Mouse (Mus musculus): ENCODE data around the gene Ccdc107. TPM values are rescaled to one million over a fixed set of nuclear protein-coding genes. Genes with fewer than 3 reads are reported as not detected.

Ccdc107 gene
- polyA plus RNA-seq, 1 experiment from 2014 or later, result 61.4 TPM

- Histone ChIP-seq H3K4me2 (no peak overlapping the region), H3K4me1 (ENCODE audit: insufficient read depth) (peaks cover 15% of the 10 kb centered on the region), H3K27me3 (ENCODE audit: insufficient read depth, low read length) (no peaks in the 10 kb centered on the region), H3K4me3 (ENCODE audit: low read depth, low read length) (no peak overlapping the region), H3K27ac (ENCODE audit: low read depth) (no peak overlapping the region), H3K9me3 (ENCODE audit: low read depth, low read length) (no peaks in the 10 kb centered on the region), H3K9ac (no peak overlapping the region), H3K36me3 (ENCODE audit: insufficient read depth) (peaks cover 18% of the 10 kb centered on the region)
- WGBS, result 46% methylated on average over 6 of the region's 6 CpGs
- no peak for ATAC-seq (ENCODE audit: insufficient read depth)
- TF ChIP-seq CTCF (IDR thresholded peaks at IDR 0.05; ENCODE audit: low read depth), result no peak
- DNase-seq, result no peak
These were observed 3.9 kb downstream of the Ccdc107 start for GRCm38 (mm10) chr4:43496587-43496986.

DNA sequence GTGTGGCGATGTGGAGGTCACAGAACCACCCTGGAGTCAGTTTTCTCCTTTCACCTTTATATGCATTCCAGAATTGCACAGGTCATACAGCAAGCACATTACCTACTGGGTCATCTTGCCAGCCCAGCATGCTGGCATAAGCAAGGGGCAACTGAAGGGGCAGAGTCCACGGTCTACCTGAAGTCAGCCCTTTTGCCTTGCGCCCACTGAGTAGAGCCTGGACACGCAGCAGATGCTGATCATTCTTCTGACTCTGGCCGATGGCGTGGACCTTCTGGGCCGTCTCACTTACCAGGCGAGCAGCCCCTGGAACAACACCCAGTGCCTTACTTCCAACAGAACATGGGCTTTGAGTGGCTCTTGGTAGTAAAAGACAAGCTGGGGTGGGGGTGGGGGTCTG, 4.7 kb downstream of the Ccdc107 start:
- 90% methylated on average over 8 of the region's 8 CpGs for WGBS
- H3K9me3 ChIP-seq (ENCODE audit: low read depth, low read length), result no peaks in the 10 kb centered on the region
- H3K27me3 ChIP-seq (ENCODE audit: insufficient read depth, low read length), result no peaks in the 10 kb centered on the region
- H3K27ac ChIP-seq (ENCODE audit: low read depth), result no peak overlapping the region
- H3K36me3 ChIP-seq (ENCODE audit: insufficient read depth), result peaks cover 18% of the 10 kb centered on the region
- H3K4me3 ChIP-seq (ENCODE audit: low read depth, low read length), result 0 out of 2 replicates have a peak overlapping the region, but pooled peaks have one; percentile 70
- ATAC-seq (ENCODE audit: insufficient read depth) (no peak), DNase-seq (no peak)
- H3K4me1 ChIP-seq (ENCODE audit: insufficient read depth), result peaks cover 15% of the 10 kb centered on the region
- TF ChIP-seq CTCF (IDR thresholded peaks at IDR 0.05; ENCODE audit: low read depth), result no peak
- H3K9ac ChIP-seq, result no peak overlapping the region
- H3K4me2 ChIP-seq, result peak overlapping the region; percentile 73

GRCm38 (mm10) chr4:43497946-43498345, 5.2 kb downstream of the Ccdc107 start:
- WGBS, result 62% methylated on average over 4 of the region's 4 CpGs
- H3K4me1 ChIP-seq (ENCODE audit: insufficient read depth), result peaks cover 15% of the 10 kb centered on the region

GRCm38 (mm10) chr4:43498983-43499382, 6.3 kb downstream of the Ccdc107 start:
- Histone ChIP-seq H3K4me2 (peak overlapping the region; percentile 73), H3K9me3 (ENCODE audit: low read depth, low read length) (no peaks in the 10 kb centered on the region), H3K36me3 (ENCODE audit: insufficient read depth) (peaks cover 18% of the 10 kb centered on the region), H3K27me3 (ENCODE audit: insufficient read depth, low read length) (no peaks in the 10 kb centered on the region), H3K4me1 (ENCODE audit: insufficient read depth) (peaks cover 15% of the 10 kb centered on the region), H3K9ac (peak overlapping the region; percentile 78), H3K4me3 (ENCODE audit: low read depth, low read length) (peak overlapping the region; percentile 70), H3K27ac (ENCODE audit: low read depth) (peak overlapping the region; percentile 64; the same call in 1 of the 2 replicates)
- DNase-seq (peak; percentile 80), ATAC-seq (ENCODE audit: insufficient read depth) (peak; percentile 45; the same call in 1 of the 2 replicates)
- 17% methylated on average over 8 of the region's 8 CpGs for WGBS
- TF ChIP-seq CTCF (IDR thresholded peaks at IDR 0.05; ENCODE audit: low read depth), result peak; percentile 74

More at GRCm38 (mm10) chr4:43497946-43498345, 5.2 kb downstream of the Ccdc107 start:
- no peak for TF ChIP-seq CTCF (IDR thresholded peaks at IDR 0.05; ENCODE audit: low read depth)
- peak overlapping the region; percentile 70 for H3K4me3 ChIP-seq (ENCODE audit: low read depth, low read length)
- peak overlapping the region; percentile 73 for H3K4me2 ChIP-seq
- no peaks in the 10 kb centered on the region for H3K9me3 ChIP-seq (ENCODE audit: low read depth, low read length)
- H3K27ac ChIP-seq (ENCODE audit: low read depth), result no peak overlapping the region
- ATAC-seq (ENCODE audit: insufficient read depth) (no peak), DNase-seq (no peak)
- H3K27me3 ChIP-seq (ENCODE audit: insufficient read depth, low read length), result no peaks in the 10 kb centered on the region
- peak overlapping the region; percentile 78 for H3K9ac ChIP-seq
- peaks cover 18% of the 10 kb centered on the region for H3K36me3 ChIP-seq (ENCODE audit: insufficient read depth)

- H3K36me3 ChIP-seq (ENCODE audit: insufficient read depth), result peaks cover 18% of the 10 kb centered on the region
- WGBS, result 6% methylated on average over 50 of the region's 50 CpGs
- DNase-seq, result peak; percentile 97
These were observed 7.0 kb downstream of the Ccdc107 start, which contains the start of gene Arhgef39 for GRCm38 (mm10) chr4:43499407-43500333. Gene Arhgef39, minus strand, starts transcription at chr4:43499695.

GRCm38 (mm10) chr4:43503041-43503440, 10.3 kb downstream of the Ccdc107 start:
- ATAC-seq (ENCODE audit: insufficient read depth) (no peak), DNase-seq (no peak)
- H3K4me1 ChIP-seq (ENCODE audit: insufficient read depth), result peaks cover 13% of the 10 kb centered on the region
- no peak overlapping the region for H3K4me3 ChIP-seq (ENCODE audit: low read depth, low read length)
- 81% methylated on average over 2 of the region's 2 CpGs for WGBS
- no peak for TF ChIP-seq CTCF (IDR thresholded peaks at IDR 0.05; ENCODE audit: low read depth)
- no peak overlapping the region for H3K4me2 ChIP-seq
- H3K27me3 ChIP-seq (ENCODE audit: insufficient read depth, low read length), result no peaks in the 10 kb centered on the region
- H3K9me3 ChIP-seq (ENCODE audit: low read depth, low read length), result no peaks in the 10 kb centered on the region
- H3K9ac ChIP-seq, result no peak overlapping the region
- no peaks in the 10 kb centered on the region for H3K36me3 ChIP-seq (ENCODE audit: insufficient read depth)
- H3K27ac ChIP-seq (ENCODE audit: low read depth), result no peak overlapping the region

More at GRCm38 (mm10) chr4:43499407-43500333, 7.0 kb downstream of the Ccdc107 start, which contains the start of gene Arhgef39:
- no peaks in the 10 kb centered on the region for H3K27me3 ChIP-seq (ENCODE audit: insufficient read depth, low read length)
- no peaks in the 10 kb centered on the region for H3K9me3 ChIP-seq (ENCODE audit: low read depth, low read length)
- peaks cover 15% of the 10 kb centered on the region for H3K4me1 ChIP-seq (ENCODE audit: insufficient read depth)
- ATAC-seq (ENCODE audit: insufficient read depth), result peak; percentile 90
- peak within 1 kb of the TSS; percentile 64; the same call in 1 of the 2 replicates for H3K27ac ChIP-seq (ENCODE audit: low read depth)
- H3K4me3 ChIP-seq (ENCODE audit: low read depth, low read length), result peak within 1 kb of the TSS; percentile 70
- peak within 1 kb of the TSS; percentile 73 for H3K4me2 ChIP-seq
- H3K9ac ChIP-seq, result peak within 1 kb of the TSS; percentile 78
- no peak for TF ChIP-seq CTCF (IDR thresholded peaks at IDR 0.05; ENCODE audit: low read depth)

GRCm38 (mm10) chr4:43503506-43503905, 10.8 kb downstream of the Ccdc107 start:
- no peak for TF ChIP-seq CTCF (IDR thresholded peaks at IDR 0.05; ENCODE audit: low read depth)
- no peaks in the 10 kb centered on the region for H3K9me3 ChIP-seq (ENCODE audit: low read depth, low read length)
- no peak for ATAC-seq (ENCODE audit: insufficient read depth)
- WGBS, result 79% methylated on average over 6 of the region's 6 CpGs
- no peak overlapping the region for H3K4me3 ChIP-seq (ENCODE audit: low read depth, low read length)
- H3K36me3 ChIP-seq (ENCODE audit: insufficient read depth), result no peaks in the 10 kb centered on the region
- no peaks in the 10 kb centered on the region for H3K27me3 ChIP-seq (ENCODE audit: insufficient read depth, low read length)
- DNase-seq, result no peak
- no peak overlapping the region for H3K9ac ChIP-seq
- no peak overlapping the region for H3K27ac ChIP-seq (ENCODE audit: low read depth)
- peaks cover 8% of the 10 kb centered on the region; the same call in 1 of the 2 replicates for H3K4me1 ChIP-seq (ENCODE audit: insufficient read depth)
- H3K4me2 ChIP-seq, result no peak overlapping the region
